Mouse (Mus musculus) MEL (cell line): ENCODE measurements at regions not wholly inside any gene's neighbourhood (a gene's known extent, or its start where the extent isn't known, plus 50 kb on each side); places are given as distances from the start of the nearest gene placed in this dataset.

Source experiments
- DNase-seq: peaks from one replicate; pipeline ENCODE4 v3.0.0; 2011; ENCODE audit warnings: low read depth, low spot score
- H3K27ac ChIP-seq: 2 replicates; pipeline ENCODE4 v1.5.1; 2012; ENCODE audit warnings: low read depth, mild to moderate bottlenecking, control low read depth, low read length, moderate library complexity; ENCODE audit not compliant: control insufficient read depth
- H3K27me3 ChIP-seq, 2 experiments: fragments of 150-350 bp in 1 of 2; sonication (generic) in 1 of 2; 2 replicates each; pipeline ENCODE4 v1.6.1; 2012; ENCODE audit warnings: low read length in 2 of 2, mild to moderate bottlenecking in 2 of 2, improper control_type of control experiment in 1 of 2, moderate library complexity in 1 of 2; ENCODE audit not compliant: insufficient read depth in 2 of 2, control insufficient read depth in 1 of 2
- H3K36me3 ChIP-seq, 2 experiments: 2 replicates each; pipeline ENCODE4 v1.6.1; 2012 to 2014; ENCODE audit warnings: low read length in 2 of 2, improper control_type of control experiment in 1 of 2, inconsistent platforms in 1 of 2, mild to moderate bottlenecking in 1 of 2; ENCODE audit not compliant: insufficient read depth in 2 of 2, control insufficient read depth in 1 of 2
- H3K4me1 ChIP-seq, 2 experiments: fragments of 150-350 bp in 1 of 2; sonication (generic) in 1 of 2; 2 replicates each; pipeline ENCODE4 v1.6.1; 2012; ENCODE audit warnings: low read length in 2 of 2, improper control_type of control experiment in 1 of 2, mild to moderate bottlenecking in 1 of 2; ENCODE audit not compliant: insufficient read depth in 2 of 2, control insufficient read depth in 1 of 2
- H3K4me3 ChIP-seq, 2 experiments: fragments of 150-350 bp in 1 of 2; sonication (generic) in 1 of 2; 2 replicates each; pipeline ENCODE4 v1.5.1; 2012; ENCODE audit warnings: low read depth in 2 of 2, low read length in 2 of 2, mild to moderate bottlenecking in 2 of 2, moderate library complexity in 2 of 2, control low read depth in 1 of 2, improper control_type of control experiment in 1 of 2; ENCODE audit not compliant: control insufficient read depth in 1 of 2, insufficient read depth in 1 of 2
- H3K79me2 ChIP-seq: 2 replicates; pipeline ENCODE4 v1.6.1; 2012; ENCODE audit warnings: mild to moderate bottlenecking, low read length, moderate library complexity; ENCODE audit not compliant: control insufficient read depth, poor library complexity, insufficient read depth
- H3K9ac ChIP-seq: 2 replicates; pipeline ENCODE4 v1.6.1; 2012; ENCODE audit warnings: low read depth, mild to moderate bottlenecking, control low read depth, low read length, moderate library complexity; ENCODE audit not compliant: control insufficient read depth, poor library complexity, severe bottlenecking
- H3K9me3 ChIP-seq: fragments of 150-350 bp; sonication (generic); replicated peaks from 2 replicates; pipeline ENCODE4 v1.6.1; 2012; ENCODE audit warnings: mild to moderate bottlenecking, low read length, improper control_type of control experiment, moderate library complexity; ENCODE audit not compliant: insufficient read depth
- ELF1 ChIP-seq: IDR thresholded peaks from 2 replicates; pipeline ENCODE4 v1.6.1; 2014; ENCODE audit warnings: low read depth, mild to moderate bottlenecking, inconsistent platforms, low read length, improper control_type of control experiment, moderate library complexity
- ETS1 ChIP-seq: IDR thresholded peaks from 2 replicates; pipeline ENCODE4 v1.6.1; 2012; ENCODE audit warnings: low read depth, mild to moderate bottlenecking, inconsistent platforms, low read length, improper control_type of control experiment, moderate library complexity
- GATA1 ChIP-seq: IDR thresholded peaks from 2 replicates; pipeline ENCODE4 v1.6.1; 2011; ENCODE audit warnings: low read depth, low read length, improper control_type of control experiment
- HCFC1 ChIP-seq: IDR thresholded peaks from 2 replicates; pipeline ENCODE4 v1.6.1; 2012; ENCODE audit warnings: low read depth, mild to moderate bottlenecking, inconsistent platforms, low read length, improper control_type of control experiment, moderate library complexity
- MAFK ChIP-seq: IDR thresholded peaks from 2 replicates; pipeline ENCODE4 v1.6.1; 2011; ENCODE audit warnings: low read depth, mild to moderate bottlenecking, low read length, improper control_type of control experiment, borderline replicate concordance
- MAX ChIP-seq: IDR thresholded peaks from 2 replicates; pipeline ENCODE4 v1.6.1; 2011; ENCODE audit warnings: low read length, improper control_type of control experiment
- MEF2A ChIP-seq: IDR thresholded peaks from 2 replicates; pipeline ENCODE4 v1.6.1; 2014; ENCODE audit warnings: low read depth, mild to moderate bottlenecking, inconsistent platforms, low read length, improper control_type of control experiment; ENCODE audit not compliant: poor library complexity, insufficient replicate concordance, severe bottlenecking; ENCODE audit errors: extremely low read depth
- MXI1 ChIP-seq: IDR thresholded peaks from 2 replicates; pipeline ENCODE4 v1.6.1; 2011; ENCODE audit warnings: mild to moderate bottlenecking, low read depth, low read length, improper control_type of control experiment
- MYB ChIP-seq: IDR thresholded peaks from 2 replicates; pipeline ENCODE4 v1.6.1; 2011; ENCODE audit warnings: mild to moderate bottlenecking, low read depth, low read length, improper control_type of control experiment
- NELFE ChIP-seq: IDR thresholded peaks from 2 replicates; pipeline ENCODE4 v1.6.1; 2011; ENCODE audit warnings: low read depth, low read length, improper control_type of control experiment
- NRF1 ChIP-seq: IDR thresholded peaks from 2 replicates; pipeline ENCODE4 v1.6.1; 2014; ENCODE audit warnings: low read depth, mild to moderate bottlenecking, inconsistent platforms, low read length, improper control_type of control experiment, moderate library complexity; ENCODE audit not compliant: poor library complexity, insufficient read depth, severe bottlenecking
- RAD21 ChIP-seq: IDR thresholded peaks from 2 replicates; pipeline ENCODE4 v1.6.1; 2011; ENCODE audit warnings: mild to moderate bottlenecking, low read depth, low read length, improper control_type of control experiment
- RCOR1 ChIP-seq: IDR thresholded peaks from 2 replicates; pipeline ENCODE4 v1.6.1; 2012; ENCODE audit warnings: low read depth, mild to moderate bottlenecking, inconsistent platforms, low read length, improper control_type of control experiment
- TAL1 ChIP-seq: IDR thresholded peaks from 2 replicates; pipeline ENCODE4 v1.6.1; 2012; ENCODE audit warnings: mild to moderate bottlenecking, inconsistent platforms, low read length, moderate library complexity, mixed read lengths
- USF1 ChIP-seq: IDR thresholded peaks from 2 replicates; pipeline ENCODE4 v1.6.1; 2014; ENCODE audit warnings: low read depth, mild to moderate bottlenecking, inconsistent platforms, low read length, improper control_type of control experiment, moderate library complexity
- USF2 ChIP-seq, 2 experiments: IDR thresholded peaks; 2 replicates each; pipeline ENCODE4 v1.6.1; 2011 to 2012; ENCODE audit warnings: improper control_type of control experiment in 2 of 2, low read length in 2 of 2, borderline replicate concordance in 1 of 2, inconsistent platforms in 1 of 2, low read depth in 1 of 2, mild to moderate bottlenecking in 1 of 2; ENCODE audit not compliant: insufficient read depth in 1 of 2
- ZKSCAN1 ChIP-seq: IDR thresholded peaks from 2 replicates; pipeline ENCODE4 v1.6.1; 2012; ENCODE audit warnings: low read depth, mild to moderate bottlenecking, inconsistent platforms, low read length, improper control_type of control experiment, moderate library complexity

DNA sequence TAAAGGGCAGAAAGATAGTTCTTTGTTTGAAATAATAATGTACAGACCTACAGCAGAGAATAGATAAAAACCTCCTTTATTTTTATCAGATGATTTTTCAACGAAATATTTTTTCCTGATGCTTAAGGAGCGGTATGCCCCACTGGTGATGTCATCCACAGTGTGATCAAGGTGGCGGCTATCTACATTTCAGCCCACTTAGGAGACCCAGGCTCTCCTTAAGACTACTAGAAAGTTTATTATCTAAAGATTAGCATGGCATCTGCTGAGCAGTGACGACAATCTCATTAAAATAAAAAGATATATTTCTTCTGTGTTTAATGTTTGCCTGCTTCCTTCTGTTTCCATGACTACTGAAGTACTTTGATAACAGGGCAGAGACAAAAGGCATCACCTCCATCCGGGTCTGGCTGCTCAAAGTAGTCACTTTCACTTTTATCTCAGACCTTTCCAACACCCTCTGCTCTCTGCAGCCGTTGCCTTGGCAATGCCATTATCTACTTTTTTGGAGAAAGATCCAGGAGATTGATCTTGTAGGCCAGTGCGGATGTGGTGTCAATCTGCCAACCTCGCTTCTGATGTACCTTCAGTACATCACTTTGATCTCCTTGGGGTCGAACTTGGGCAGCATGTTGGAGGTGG is 363.8 kb downstream of the Sis start:
- Histone ChIP-seq H3K36me3 (no peaks in the 10 kb centered on the region), H3K27ac (no peak overlapping the region), H3K9me3 (no peaks in the 10 kb centered on the region), H3K4me3 (peak overlapping the region in 1 of 2 experiments; percentile 26; a peak in 2 of 4 replicates), H3K79me2 (no peaks in the 10 kb centered on the region), H3K9ac (no peak overlapping the region), H3K4me1 (no peaks in the 10 kb centered on the region), H3K27me3 (no peaks in the 10 kb centered on the region)
- TF ChIP-seq ELF1 (no peak), ETS1 (no peak), MYB (no peak), USF2 (IDR thresholded peaks at IDR 0.05; ENCODE audit: borderline replicate concordance in 1 of 2, insufficient read depth in 1 of 2, low read depth in 1 of 2, low read length in 2 of 2) (no peak), MAX (no peak), HCFC1 (no peak), NELFE (no peak), MAFK (no peak), NRF1 (no peak), TAL1 (no peak), USF1 (no peak), RCOR1 (no peak), GATA1 (no peak), MXI1 (no peak), MEF2A (no peak), ZKSCAN1 (no peak), RAD21 (no peak)
- peak; percentile 2 for DNase-seq
